Mouse (Mus musculus) cerebellum, adult (tissue): Measurements from ENCODE around the gene Jtb.

Source experiments
- ATAC-seq: cut with Nextera tagmentation; 2 replicates; pipeline ENCODE4 v1.9.2; 2017; ENCODE audit warnings: mild to moderate bottlenecking, moderate library complexity, mixed read lengths; ENCODE audit not compliant: insufficient number of reproducible peaks, low FRiP score, low TSS enrichment

Jtb gene

GRCm38 (mm10) chr3:90256731-90257530 lies 25.5 kb downstream of the Jtb start:
- peak; percentile 14; the same call in 1 of the 2 replicates for ATAC-seq

GRCm38 (mm10) chr3:90258521-90258920 lies 27.1 kb downstream of the Jtb start:
- ATAC-seq = no peak

DNA sequence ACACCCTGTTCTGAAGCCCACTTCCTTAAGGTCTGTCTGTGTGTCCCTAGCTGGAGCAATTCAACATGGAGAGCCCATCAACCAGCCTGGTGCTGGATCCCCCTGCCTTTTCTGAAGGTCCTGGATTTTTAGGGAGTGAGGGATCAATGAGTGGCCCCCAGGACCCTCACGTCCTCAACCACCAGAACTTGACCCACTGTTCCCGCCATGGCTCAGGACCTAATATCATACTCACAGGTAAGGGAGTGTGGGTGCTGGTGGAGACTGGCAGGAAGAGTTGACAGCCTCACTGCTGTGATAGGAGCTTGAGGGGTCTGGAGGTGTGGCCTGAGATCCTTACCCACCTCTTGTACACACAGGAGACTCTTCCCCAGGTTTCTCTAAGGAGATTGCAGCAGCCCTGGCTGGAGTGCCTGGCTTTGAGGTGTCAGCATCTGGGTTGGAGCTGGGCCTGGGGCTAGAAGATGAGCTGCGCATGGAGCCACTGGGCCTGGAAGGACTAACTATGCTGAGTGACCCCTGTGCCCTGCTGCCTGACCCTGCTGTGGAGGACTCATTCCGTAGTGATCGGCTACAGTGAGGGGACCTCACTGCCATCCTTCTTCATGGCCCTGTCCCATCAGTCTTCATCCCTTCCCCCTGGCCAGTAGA lies 31.8 kb downstream of the Jtb start:
- no peak for ATAC-seq

GRCm38 (mm10) chr3:90264687-90265033 lies 33.3 kb downstream of the Jtb start:
- ATAC-seq = no peak; the same call in 1 of the 2 replicates

DNA sequence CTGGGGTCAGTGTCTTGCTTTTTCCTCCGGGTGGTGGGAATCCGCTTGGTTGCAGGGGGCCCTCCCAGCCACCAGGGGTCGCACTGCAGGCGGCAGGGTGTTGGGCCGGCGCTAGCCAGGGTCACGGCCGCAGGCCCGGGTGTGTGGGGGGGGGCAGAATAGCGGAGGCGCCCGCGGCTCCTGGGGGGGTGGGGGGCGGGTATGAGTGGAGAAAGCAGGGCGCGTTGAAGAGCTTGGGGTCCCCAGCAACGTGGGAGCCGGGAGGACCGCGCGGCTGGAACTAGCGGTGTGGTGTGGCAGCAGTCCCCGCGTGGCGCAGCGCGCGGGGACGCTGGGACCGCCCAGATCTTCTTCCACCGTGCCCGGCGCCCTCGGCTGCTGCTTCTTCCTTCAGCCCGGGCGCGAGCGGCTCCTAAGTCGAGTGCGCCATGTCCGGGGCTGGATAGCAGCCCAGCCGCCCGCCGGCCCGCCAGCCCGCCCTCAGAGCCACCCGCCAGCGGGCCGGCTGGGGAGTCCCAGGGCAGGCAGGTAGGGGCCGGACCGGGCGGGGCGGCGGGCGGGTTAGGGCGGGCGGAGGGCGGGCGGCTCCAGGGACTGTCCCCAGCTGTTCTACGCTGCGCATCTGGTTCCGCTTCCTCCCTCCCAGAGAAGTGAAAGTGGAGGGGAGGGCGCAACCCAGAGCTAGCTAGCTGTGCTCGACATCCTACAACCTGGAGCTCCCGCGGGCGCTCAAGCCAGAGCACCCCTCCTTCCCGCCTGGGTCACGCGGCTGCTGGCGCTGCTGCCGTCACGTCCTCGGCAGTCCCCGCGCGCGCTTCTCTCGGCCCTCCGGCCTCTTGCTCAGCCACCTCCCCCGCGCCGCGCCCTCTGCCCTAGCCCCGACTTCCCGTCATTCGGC lies 33.9 kb downstream of the Jtb start, which contains the start of gene Dennd4b:
Dennd4b (plus strand) TSS at position 152 of the 898 bp plus-strand sequence.
- ATAC-seq = peak; percentile 60

DNA sequence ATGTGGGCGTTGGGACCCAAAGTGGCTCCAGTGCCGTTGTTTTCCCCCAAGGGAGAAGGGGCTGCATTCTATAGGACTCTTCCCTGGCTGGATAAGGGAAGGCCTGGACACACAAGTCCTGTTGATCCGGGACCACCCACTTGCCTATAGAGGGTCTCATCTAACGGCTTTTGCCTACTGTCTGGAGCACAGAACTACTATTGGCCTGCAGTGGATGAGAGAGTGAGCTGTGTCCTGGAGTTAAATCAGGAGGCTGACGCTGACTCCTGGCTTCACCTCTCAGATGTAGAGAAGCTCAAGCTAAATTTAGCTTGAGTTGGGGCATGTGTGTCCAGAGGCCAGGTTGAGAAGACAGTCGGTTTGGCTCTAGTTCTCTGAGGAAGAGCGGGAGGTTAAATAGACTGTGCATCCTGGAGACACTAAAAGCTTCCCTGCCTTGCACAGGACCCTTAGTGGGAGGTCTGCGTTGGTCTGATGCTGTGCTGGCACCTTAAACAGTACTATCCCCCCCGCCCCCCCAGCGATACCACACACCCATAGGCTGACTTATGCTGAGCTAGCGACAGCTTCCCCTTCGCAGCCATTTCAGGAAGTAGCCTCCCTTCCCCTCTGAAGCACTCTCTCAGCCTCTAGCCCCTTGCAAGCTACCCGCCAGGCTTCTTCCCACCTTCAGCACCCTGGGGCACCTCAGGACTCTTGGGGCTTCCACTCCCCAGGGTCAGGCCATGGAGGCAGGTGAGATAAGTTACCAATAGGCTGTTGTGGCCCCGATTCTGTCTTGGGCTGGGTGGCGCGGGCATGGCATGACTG lies 34.7 kb downstream of the Jtb start:
- ATAC-seq = peak; percentile 43; the same call in 1 of the 2 replicates

DNA sequence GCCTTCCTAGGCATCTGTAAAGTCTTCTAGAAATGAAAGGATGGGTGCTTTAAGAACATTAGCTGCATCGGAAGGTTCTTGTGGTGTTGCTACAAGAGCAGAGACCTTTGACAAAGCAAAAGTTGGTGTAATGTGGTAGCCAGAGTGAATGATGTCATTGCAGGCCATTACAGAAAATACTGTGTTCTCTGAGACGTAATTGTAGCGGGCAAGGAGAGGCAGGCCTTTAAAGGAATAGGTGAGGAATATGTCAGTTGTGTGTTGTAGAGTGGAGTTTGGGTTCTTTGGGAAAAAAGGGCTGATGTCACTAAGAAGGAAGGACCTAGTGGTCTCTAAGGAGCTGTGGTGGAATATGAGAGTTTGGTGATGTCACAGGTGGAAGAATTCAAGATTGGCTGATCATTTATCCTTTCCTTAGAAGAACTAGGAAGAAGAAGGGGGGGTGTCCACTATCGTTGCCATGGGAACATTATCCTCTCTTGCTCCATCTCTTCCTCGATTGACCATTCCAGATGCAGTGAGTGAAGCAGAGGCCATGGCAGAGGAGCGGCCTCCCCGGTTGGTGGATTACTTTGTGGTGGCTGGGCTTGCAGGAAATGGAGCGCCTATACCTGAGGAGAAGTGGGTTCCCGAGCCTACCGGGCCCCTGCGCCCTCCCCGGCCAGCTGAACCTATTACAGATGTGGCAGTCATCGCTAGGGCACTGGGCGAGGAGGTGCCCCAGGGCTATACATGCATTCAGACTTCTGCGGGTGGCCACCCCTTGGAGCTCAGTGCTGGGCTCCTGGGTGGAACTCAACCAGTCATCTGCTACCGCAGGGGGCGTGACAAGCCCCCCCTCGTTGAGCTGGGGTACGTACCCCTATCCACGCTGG lies 35.7 kb downstream of the Jtb start:
- ATAC-seq = no peak

GRCm38 (mm10) chr3:90268190-90268589 lies 36.8 kb downstream of the Jtb start:
- ATAC-seq = no peak

DNA sequence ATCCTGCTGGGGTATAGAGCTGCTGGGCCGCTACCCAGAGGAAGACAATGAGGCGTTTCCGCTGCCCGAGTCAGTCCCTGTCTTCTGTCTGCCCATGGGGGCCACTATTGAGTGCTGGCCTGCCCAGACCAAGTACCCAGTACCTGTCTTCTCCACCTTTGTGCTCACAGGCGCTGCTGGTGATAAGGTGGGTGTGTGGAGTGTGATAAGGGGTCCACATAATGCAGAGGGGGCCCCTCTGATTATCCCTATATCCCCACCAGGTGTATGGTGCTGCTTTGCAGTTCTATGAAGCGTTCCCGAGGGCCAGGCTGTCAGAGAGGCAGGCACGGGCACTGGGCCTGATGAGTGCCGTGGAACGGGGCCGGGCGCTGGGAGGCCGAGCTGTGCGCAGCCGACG lies 37.6 kb downstream of the Jtb start:
- ATAC-seq = no peak

DNA sequence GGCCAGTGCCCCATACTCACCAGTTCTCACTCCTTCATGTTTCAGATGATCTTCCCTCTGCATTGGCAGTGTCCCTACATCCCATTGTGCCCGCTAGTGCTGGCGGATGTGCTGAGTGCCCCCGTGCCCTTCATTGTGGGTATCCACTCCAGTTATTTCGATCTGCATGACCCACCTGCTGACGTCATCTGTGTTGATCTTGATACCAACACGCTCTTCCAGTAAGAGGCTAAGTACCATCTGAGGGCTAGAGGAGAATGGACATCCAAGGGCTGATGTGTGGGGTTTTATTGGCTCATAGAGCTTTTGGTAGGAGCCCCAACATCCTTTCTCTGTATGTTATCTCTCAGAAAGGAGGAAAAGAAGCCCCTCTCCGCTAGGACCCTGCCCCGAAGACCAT lies 39.4 kb downstream of the Jtb start:
- no peak for ATAC-seq

GRCm38 (mm10) chr3:90272170-90272569 lies 40.8 kb downstream of the Jtb start:
- no peak for ATAC-seq

- ATAC-seq = no peak
Observed at GRCm38 (mm10) chr3:90273855-90274254, 42.5 kb downstream of the Jtb start.

DNA sequence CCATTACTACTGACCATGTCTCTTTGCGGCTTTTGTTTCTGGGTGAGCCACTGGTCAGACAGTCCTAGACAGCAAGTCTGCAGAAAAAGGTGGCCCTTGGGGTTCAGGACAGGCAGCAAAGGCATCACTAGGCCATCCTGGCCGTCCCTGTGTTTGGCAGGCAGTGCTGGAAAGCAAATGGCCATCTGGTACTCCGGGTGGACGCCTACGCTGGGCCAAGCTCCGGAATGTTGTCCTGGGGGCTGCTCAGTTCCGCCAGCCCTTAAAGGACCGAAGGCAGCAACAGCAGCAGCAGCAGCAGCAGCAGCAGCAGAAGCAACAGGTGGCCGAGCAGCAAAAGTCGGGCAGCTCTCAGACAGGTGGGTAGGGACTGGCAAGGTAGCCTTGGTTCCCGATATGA lies 43.9 kb downstream of the Jtb start:
- ATAC-seq = peak; percentile 37; the same call in 1 of the 2 replicates

DNA sequence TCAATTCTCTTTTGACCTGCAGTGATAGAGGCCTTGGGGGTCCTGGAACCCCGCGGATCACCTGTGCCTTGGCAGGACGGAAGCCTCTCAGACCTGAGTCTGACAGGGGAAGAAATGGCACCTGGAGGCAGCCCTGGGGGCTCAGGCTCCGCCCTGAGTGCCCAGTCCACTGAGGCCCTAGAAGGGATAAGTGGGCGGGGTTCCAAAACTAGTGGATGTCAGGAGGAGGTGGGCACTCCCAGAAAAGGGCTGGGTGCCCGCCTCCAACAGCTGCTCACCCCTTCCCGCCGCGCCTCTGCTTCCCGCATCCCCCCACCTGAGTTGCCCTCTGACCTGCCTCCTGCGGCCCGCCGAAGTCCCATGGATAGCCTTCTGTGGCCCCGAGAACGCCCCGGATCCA lies 45.5 kb downstream of the Jtb start:
- no peak for ATAC-seq

GRCm38 (mm10) chr3:90277793-90278192 lies 46.4 kb downstream of the Jtb start:
- peak; percentile 87 for ATAC-seq

DNA sequence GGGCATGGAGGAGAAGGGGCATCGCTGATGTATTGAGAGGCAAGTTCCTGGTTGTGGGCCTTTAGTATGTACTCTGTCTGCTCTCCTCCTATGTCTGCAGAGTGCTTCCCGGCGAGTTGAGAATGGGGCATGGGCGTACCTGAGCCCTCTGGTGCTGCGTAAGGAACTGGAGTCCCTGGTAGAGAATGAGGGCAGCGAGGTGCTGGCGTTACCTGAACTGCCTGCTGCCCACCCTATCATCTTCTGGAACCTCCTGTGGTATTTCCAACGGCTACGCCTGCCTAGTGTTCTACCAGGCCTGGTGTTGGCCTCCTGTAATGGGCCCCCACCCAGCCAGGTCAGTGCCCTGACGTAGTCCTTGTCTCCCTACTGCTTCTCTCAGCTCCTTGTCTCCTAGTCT lies 46.8 kb downstream of the Jtb start:
- peak; percentile 41; the same call in 1 of the 2 replicates for ATAC-seq

DNA sequence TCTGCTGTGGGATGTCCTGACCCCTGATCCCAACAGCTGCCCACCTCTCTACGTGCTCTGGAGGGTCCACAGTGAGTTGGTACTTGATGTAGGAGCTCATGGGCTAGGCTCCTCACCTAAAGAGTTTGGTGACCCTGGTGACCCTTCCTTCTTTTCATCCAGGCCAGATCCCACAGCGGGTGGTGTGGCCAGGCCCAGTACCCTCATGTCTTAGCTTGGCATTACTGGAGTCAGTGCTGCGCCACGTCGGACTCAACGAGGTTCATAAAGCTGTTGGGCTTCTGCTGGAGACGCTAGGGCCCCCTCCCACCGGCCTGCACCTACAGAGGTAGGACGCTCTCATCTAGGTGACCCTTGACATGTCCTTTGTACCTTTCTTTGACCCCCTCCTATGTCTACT lies 47.8 kb downstream of the Jtb start:
- no peak for ATAC-seq

DNA sequence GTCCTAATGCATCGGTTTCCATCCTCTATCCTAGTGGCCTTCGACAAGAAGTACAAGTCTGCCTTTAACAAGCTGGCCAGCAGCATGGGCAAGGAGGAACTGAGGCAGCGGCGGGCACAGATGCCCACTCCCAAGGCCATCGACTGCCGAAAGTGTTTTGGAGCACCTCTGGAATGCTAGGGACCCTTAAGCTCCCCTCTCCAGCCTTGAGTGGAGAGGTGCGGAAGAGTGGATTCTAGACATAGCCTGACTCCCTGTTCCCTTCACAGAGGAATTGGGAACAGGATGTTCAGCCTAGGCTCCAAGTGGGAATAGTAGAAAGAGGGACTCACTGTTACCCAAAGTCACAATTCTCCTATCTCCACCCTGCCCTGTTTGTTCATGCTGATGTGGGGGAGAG lies 48.3 kb downstream of the Jtb start:
- ATAC-seq = no peak

DNA sequence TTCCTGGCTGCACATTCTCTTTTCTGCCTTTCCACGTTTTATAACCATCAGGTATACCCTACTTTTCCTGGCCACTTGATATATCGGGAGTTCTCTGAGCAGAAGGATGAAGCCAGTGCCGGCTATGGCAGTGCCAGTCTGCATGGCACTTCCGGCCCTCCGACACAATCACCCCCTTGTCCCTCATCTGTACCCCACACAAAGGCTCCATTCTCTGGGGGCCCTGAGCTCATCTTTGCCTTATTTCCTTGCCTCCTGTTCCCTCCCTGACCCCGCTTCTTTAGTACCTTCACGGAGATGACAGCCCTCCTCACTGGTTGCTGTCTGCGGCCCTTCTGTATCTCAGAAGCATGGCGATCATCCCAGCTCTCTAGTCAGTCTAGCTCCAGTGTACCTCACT lies 49.3 kb downstream of the Jtb start:
- ATAC-seq = no peak
